Mouse (Mus musculus) midbrain, embryonic 11.5 days (tissue): ENCODE measurements at regions not wholly inside any gene's neighbourhood (a gene's known extent, or its start where the extent isn't known, plus 50 kb on each side); places are given as distances from the start of the nearest gene placed in this dataset.

Source experiments
- ATAC-seq: fragments of 200-750 bp; cut with Nextera tagmentation; 2 replicates; pipeline ENCODE4 v1.8.0; 2017; ENCODE audit warnings: moderate TSS enrichment, moderate library complexity; ENCODE audit not compliant: low FRiP score
- DNase-seq: peaks from one replicate; pipeline ENCODE4 v3.0.0; 2015; ENCODE audit warnings: low spot score; ENCODE audit errors: missing footprints
- H3K27ac ChIP-seq: fragments of 300-500 bp; sonication (generic); 2 replicates; pipeline ENCODE4 v1.5.1; 2014; ENCODE audit warnings: low read depth, low read length
- H3K27me3 ChIP-seq: fragments of 300-500 bp; sonication (generic); 2 replicates; pipeline ENCODE4 v1.6.1; 2014; ENCODE audit warnings: mild to moderate bottlenecking, low read length, moderate library complexity, mixed read lengths; ENCODE audit not compliant: control insufficient read depth, insufficient read depth
- H3K36me3 ChIP-seq: fragments of 300-500 bp; sonication (generic); 2 replicates; pipeline ENCODE4 v1.6.1; 2014; ENCODE audit warnings: mild to moderate bottlenecking, low read length, moderate library complexity, mixed read lengths; ENCODE audit not compliant: control insufficient read depth, insufficient read depth
- H3K4me1 ChIP-seq: fragments of 300-500 bp; sonication (generic); 2 replicates; pipeline ENCODE4 v1.6.1; 2014; ENCODE audit warnings: low read length; ENCODE audit not compliant: control insufficient read depth, insufficient read depth
- H3K4me2 ChIP-seq: fragments of 300-500 bp; sonication (generic); 2 replicates; pipeline ENCODE4 v1.6.1; 2014; ENCODE audit warnings: mild to moderate bottlenecking, moderate library complexity
- H3K4me3 ChIP-seq: fragments of 300-500 bp; sonication (generic); 2 replicates; pipeline ENCODE4 v1.5.1; 2014; ENCODE audit warnings: low read depth, low read length
- H3K9ac ChIP-seq: fragments of 300-500 bp; sonication (generic); 2 replicates; pipeline ENCODE4 v1.6.1; 2014; ENCODE audit warnings: low read length
- H3K9me3 ChIP-seq: fragments of 300-500 bp; sonication (generic); 2 replicates; pipeline ENCODE4 v1.6.1; 2016; ENCODE audit warnings: low read length; ENCODE audit not compliant: control insufficient read depth
- WGBS: fragments of 180-500 bp; shearing (Covaris S2); extraction: QIAGEN DNeasy Blood & Tissue Kit; methylation state at CpG from one replicate; pipeline ENCODE4 v1.1.7; 2014; 5-methylcytosine and 5-hydroxymethylcytosine counted together

DNA sequence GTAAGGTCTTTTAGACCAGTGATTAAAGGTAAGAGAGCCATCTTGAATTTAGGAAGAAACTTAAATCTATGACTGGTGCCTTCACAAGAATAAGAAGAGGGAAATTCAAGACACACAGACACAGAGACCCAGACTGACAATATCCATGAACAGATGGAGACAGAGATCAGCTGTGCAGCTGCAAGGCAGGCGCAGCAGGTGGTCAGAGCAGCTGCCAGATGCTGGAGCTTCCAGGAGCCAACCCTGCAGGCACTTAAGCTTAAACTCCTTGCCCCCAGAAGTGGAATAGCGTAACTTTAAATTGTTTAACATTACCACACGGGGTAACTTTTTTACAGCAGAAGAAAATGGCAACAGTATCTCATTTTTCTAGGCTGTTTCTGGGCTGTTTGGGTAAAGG, 189.6 kb upstream of the Spaca1 start:
- DNase-seq, result no peak
- WGBS, result 56% methylated on average over 3 of the region's 3 CpGs
- H3K9me3 ChIP-seq, result no peaks in the 10 kb centered on the region

DNA sequence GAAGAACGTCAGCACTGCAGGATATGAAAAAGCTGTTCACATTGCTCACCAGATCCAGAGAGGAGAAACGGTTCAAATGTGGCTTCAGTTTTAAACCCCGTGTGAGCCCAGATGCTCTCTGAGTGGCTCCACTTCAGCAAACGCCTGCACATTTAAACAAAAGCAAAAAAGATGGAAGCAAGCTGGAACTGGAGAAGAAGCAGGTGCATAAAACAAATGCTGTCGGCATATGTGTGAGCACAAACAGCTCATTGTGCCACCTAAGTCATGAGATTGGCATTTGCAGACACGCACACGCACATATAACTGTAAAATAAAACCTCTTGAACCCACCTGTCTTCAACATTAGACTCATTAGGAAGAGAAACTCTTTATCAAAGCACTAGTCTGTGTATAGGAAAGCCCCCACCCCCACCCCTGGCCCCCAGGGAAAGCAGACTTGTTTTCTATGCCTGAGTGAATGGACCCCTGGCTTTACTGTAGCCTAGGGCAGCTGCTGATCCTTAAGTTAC, 191.1 kb upstream of the Spaca1 start:
- H3K27ac ChIP-seq, result no peak overlapping the region
- no peaks in the 10 kb centered on the region for H3K9me3 ChIP-seq
- H3K27me3 ChIP-seq, result no peaks in the 10 kb centered on the region
- no peaks in the 10 kb centered on the region for H3K4me1 ChIP-seq
- H3K36me3 ChIP-seq, result no peaks in the 10 kb centered on the region
- ATAC-seq (no peak), DNase-seq (no peak)
- WGBS, result 64% methylated on average over 7 of the region's 7 CpGs
- no peak overlapping the region for H3K9ac ChIP-seq
- H3K4me3 ChIP-seq, result no peak overlapping the region
- H3K4me2 ChIP-seq, result no peak overlapping the region

More for the DNA sequence above, 189.6 kb upstream of the Spaca1 start:
- Histone ChIP-seq H3K4me2 (no peak overlapping the region), H3K27me3 (no peaks in the 10 kb centered on the region), H3K4me1 (no peaks in the 10 kb centered on the region), H3K27ac (no peak overlapping the region), H3K9ac (no peak overlapping the region), H3K4me3 (no peak overlapping the region), H3K36me3 (no peaks in the 10 kb centered on the region)
- ATAC-seq, result no peak

DNA sequence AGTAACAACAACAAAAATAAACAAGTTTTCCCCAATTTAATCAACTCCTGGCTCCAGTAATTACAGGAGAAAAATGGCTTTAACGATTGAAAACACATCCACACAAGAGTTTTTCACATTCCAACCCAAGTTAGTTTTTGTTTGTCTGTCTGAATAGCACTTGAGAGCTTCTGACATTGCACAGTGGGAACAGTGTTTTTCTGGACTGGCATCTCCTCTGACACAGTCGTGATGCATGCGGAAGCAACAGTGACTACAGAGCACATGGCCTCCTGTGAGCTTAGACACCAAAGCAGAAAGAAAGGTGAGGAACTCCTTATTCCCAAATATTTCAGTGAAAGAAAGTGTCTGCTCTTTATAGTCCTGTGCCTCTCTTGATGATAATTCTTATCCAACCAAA, 191.7 kb upstream of the Spaca1 start:
- DNase-seq (no peak), ATAC-seq (no peak)
- Histone ChIP-seq H3K36me3 (no peaks in the 10 kb centered on the region), H3K4me2 (no peak overlapping the region), H3K4me1 (no peaks in the 10 kb centered on the region), H3K27ac (no peak overlapping the region), H3K27me3 (no peaks in the 10 kb centered on the region), H3K9ac (no peak overlapping the region), H3K9me3 (no peaks in the 10 kb centered on the region), H3K4me3 (no peak overlapping the region)
- 74% methylated on average over 3 of the region's 3 CpGs for WGBS

DNA sequence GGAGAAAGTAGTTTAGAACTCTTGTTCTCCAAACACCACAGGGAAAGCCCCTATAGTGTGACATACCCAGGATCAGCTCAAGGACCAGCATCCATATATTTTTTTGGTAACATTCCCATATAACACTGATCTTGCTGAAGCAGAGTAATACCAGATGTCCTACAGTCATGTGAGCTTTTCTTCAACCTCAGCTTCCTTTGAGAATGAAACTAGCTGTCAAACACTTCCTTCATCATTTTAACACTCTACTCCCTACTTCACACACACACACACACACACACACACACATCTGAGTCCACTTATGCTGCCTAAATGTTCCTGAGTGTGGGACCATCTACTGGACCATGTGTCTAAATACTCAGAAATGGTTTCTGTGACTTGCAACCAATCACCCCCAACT, 209.5 kb upstream of the Spaca1 start:
- DNase-seq, result no peak
- no peaks in the 10 kb centered on the region for H3K9me3 ChIP-seq
- H3K27me3 ChIP-seq, result no peaks in the 10 kb centered on the region
- no peak overlapping the region for H3K9ac ChIP-seq
- no peaks in the 10 kb centered on the region for H3K36me3 ChIP-seq
- no peaks in the 10 kb centered on the region for H3K4me1 ChIP-seq
- H3K27ac ChIP-seq, result no peak overlapping the region
- ATAC-seq, result no peak
- H3K4me3 ChIP-seq, result no peak overlapping the region
- H3K4me2 ChIP-seq, result no peak overlapping the region

DNA sequence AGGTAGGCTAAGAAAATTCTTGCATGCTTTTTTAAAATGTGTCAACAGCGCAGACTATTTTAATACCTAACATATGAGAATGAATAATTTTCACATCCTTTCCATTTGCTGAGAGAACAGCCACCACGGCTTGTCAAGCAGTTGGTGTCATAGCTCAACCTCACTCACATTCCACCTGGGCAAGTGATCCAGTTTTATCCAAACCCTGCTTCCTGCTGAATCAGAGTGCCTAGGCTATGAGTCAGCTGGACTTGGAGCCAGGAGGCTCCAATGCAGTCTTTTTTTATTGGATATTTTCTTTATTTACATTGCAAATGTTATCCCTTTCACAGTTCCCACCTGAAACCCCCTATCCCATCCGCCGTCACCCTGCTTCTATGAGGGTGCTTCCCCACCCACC, 210.5 kb upstream of the Spaca1 start:
- no peaks in the 10 kb centered on the region for H3K4me1 ChIP-seq
- no peak overlapping the region for H3K4me3 ChIP-seq
- DNase-seq, result no peak
- H3K27me3 ChIP-seq, result no peaks in the 10 kb centered on the region
- ATAC-seq, result no peak
- no peaks in the 10 kb centered on the region for H3K36me3 ChIP-seq
- no peak overlapping the region for H3K9ac ChIP-seq
- H3K9me3 ChIP-seq, result no peaks in the 10 kb centered on the region
- H3K4me2 ChIP-seq, result no peak overlapping the region
- WGBS, result 95% methylated on average over 4 of the region's 4 CpGs
- no peak overlapping the region for H3K27ac ChIP-seq

DNA sequence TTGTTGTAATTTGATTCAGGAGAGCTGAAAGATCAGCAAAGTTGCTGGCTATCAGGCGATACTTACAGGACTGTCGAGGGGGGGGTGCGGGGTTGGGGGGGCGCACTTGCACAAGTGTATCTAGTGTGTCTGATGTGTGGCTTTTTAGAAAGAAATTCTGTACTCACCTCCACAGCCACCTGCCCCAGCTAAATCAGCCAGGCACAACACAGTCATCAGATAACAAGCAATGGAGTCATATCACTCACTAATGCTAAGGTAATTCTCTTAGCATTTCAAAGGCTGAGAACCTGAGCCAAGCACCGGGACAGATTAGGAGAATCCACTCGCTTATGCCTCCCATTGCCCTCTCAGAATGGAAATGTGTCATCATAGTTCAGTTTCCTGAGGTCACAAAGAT, 211.8 kb upstream of the Spaca1 start:
- Histone ChIP-seq H3K4me2 (no peak overlapping the region), H3K27ac (no peak overlapping the region), H3K9me3 (no peaks in the 10 kb centered on the region), H3K4me3 (no peak overlapping the region), H3K27me3 (no peaks in the 10 kb centered on the region), H3K4me1 (no peaks in the 10 kb centered on the region), H3K36me3 (no peaks in the 10 kb centered on the region), H3K9ac (no peak overlapping the region)
- ATAC-seq (no peak), DNase-seq (no peak)
- 74% methylated on average over 6 of the region's 6 CpGs for WGBS

DNA sequence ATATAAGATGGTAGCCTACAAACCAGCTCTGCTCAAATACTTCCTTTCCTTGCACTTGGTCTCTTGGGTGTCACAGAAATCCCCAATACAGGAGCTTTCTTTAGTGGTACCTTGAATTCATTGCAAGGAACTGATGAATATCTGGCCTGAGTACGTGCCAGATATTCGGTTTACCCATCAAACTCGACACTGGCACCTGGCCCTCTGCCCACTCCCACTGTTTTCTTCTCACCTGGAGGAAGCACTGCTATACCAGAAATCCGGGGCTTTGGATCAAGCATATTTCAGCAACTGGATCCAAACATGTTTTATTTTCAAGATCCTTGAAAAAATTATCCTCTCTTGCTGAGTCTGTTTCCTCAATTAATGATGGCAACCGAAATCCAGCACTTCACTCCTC, 214.4 kb upstream of the Spaca1 start:
- Histone ChIP-seq H3K9ac (no peak overlapping the region), H3K4me3 (no peak overlapping the region), H3K4me2 (no peak overlapping the region), H3K4me1 (no peaks in the 10 kb centered on the region), H3K36me3 (no peaks in the 10 kb centered on the region), H3K9me3 (no peaks in the 10 kb centered on the region), H3K27ac (no peak overlapping the region), H3K27me3 (no peaks in the 10 kb centered on the region)
- no peak for ATAC-seq
- no peak for DNase-seq
- WGBS, result 92% methylated on average over 5 of the region's 5 CpGs

DNA sequence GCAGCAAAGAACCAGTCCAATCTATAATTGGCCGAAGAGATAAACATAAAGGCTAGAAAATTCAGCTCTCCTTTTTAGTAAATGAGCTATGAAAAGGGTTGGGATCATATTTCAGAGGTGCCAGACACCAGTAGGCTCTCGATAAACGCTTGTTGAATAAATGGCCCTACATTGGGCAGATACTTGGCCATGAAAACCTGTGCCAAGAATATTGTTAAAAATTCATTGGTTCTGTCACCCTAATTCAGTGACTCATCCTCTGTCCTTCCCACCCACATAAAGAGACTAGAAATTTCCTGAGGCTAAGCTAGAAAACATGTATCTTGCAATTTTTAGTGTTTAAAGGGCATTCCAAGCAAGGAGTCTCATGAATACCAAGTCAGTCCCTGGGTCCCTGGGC, 224.3 kb upstream of the Spaca1 start:
- Histone ChIP-seq H3K4me3 (no peak overlapping the region), H3K27me3 (no peaks in the 10 kb centered on the region), H3K4me2 (no peak overlapping the region), H3K4me1 (peaks cover 5% of the 10 kb centered on the region; the same call in 1 of the 2 replicates), H3K36me3 (no peaks in the 10 kb centered on the region), H3K9ac (no peak overlapping the region), H3K9me3 (no peaks in the 10 kb centered on the region), H3K27ac (no peak overlapping the region)
- WGBS, result 80% methylated on average over 3 of the region's 3 CpGs
- no peak for DNase-seq
- ATAC-seq, result no peak

DNA sequence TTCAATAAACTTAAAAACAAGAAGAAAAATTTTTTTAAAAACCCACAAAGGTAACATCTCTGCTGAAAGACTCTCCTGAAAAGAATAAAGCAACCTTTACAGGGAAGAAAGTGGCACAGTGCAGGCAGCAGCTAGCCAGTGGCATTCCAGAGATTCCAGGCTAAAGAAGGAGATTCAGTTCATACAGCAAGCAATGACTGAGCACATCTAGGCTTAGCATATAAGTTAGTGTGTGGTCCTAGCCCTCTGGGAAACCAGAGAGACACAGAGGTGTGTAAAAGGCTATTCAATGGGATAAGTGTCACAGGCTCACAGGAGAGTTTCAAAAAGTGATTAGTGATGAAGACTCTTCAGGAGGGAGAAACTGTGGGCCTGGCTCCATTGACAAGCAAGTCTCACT, 225.4 kb upstream of the Spaca1 start:
- H3K27me3 ChIP-seq, result no peaks in the 10 kb centered on the region
- no peak for DNase-seq
- no peak overlapping the region for H3K27ac ChIP-seq
- H3K4me2 ChIP-seq, result no peak overlapping the region
- no peaks in the 10 kb centered on the region for H3K36me3 ChIP-seq
- no peak overlapping the region for H3K9ac ChIP-seq
- H3K9me3 ChIP-seq, result no peaks in the 10 kb centered on the region
- ATAC-seq, result peak; percentile 57
- peaks cover 5% of the 10 kb centered on the region; the same call in 1 of the 2 replicates for H3K4me1 ChIP-seq
- H3K4me3 ChIP-seq, result no peak overlapping the region
